Mouse (Mus musculus): ENCODE results near the gene Rab37.

Rab37 gene

GRCm38 (mm10) chr11:115091362-115091901 lies at the start of gene Rab37:
TSS of gene Rab37 (plus strand) at chr11:115091431.
- no peak for DNase-seq (ENCODE audit: low spot score in 2 of 2)

- DNase-seq (ENCODE audit: low spot score in 2 of 2): no peak
These were observed 43.0 kb upstream of the Rab37 start, which contains the start of gene Cd300ld3 for GRCm38 (mm10) chr11:115048259-115048658. TSS of gene Cd300ld3 (minus strand) at chr11:115048409.

DNA sequence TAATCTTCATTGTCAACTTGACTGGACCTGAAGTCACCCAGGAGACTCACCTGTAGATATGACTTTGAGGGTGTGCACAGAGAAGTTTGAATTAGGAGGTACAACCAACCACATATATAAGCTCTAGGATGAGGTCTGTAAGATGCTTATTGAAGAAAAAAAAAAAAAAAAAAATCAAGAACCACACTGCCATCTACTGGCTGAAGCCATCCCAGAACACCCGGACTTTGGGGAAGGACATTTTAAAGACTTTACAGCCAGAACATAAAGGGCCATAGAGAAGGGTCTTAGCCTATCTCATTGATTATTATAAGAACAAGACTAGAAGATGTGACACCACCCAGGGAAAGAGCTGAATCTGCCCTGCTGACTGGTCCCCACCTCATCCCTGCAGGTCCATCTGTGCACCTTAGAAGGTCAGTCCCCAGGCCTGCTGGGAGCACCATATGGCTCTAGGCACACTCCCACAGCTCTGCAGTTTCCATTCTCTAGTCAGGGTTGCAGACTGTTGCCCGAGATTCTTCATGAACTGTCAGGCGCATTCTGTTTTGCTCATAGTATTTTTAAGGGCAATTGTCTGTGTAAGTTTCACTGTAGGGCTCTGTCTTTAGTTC lies 41.8 kb upstream of the Rab37 start:
- DNase-seq (ENCODE audit: low spot score in 2 of 2): peak in 1 of 2 experiments; percentile 4

GRCm38 (mm10) chr11:115052206-115052605 lies 39.0 kb upstream of the Rab37 start:
- DNase-seq (ENCODE audit: low spot score in 2 of 2): no peak

- DNase-seq (ENCODE audit: low spot score in 2 of 2): no peak
These were observed 38.2 kb upstream of the Rab37 start for GRCm38 (mm10) chr11:115052991-115053390.

DNA sequence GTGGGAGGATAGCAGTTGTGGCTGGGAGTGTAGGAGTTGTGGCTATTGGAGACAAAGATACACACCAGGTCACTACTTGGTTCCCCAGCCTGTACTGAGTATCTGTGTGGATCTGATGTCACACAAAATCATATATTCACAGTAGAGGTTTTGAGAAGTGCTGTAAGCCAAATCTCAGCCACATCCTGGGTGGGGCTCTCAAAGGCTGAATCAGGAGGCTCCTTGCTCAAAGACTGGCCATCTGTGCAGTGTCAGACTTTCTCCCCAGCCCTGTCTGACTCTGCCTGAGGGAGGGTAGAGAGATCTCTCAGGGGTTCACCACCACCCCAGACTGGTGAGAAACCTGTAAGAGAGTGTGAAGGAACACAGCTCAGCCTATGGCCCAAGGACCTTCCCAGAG lies 36.7 kb upstream of the Rab37 start:
- DNase-seq (ENCODE audit: low spot score in 2 of 2): no peak

GRCm38 (mm10) chr11:115058701-115059100 lies 32.5 kb upstream of the Rab37 start:
- DNase-seq (ENCODE audit: low spot score in 2 of 2): no peak

GRCm38 (mm10) chr11:115059797-115060196 lies 31.4 kb upstream of the Rab37 start:
- DNase-seq (ENCODE audit: low spot score in 2 of 2): no peak

- no peak for DNase-seq (ENCODE audit: low spot score in 2 of 2)
These were observed 29.2 kb upstream of the Rab37 start, which contains the start of gene Cd300e for GRCm38 (mm10) chr11:115062077-115062476. TSS of gene Cd300e (minus strand) at chr11:115062177.

DNA sequence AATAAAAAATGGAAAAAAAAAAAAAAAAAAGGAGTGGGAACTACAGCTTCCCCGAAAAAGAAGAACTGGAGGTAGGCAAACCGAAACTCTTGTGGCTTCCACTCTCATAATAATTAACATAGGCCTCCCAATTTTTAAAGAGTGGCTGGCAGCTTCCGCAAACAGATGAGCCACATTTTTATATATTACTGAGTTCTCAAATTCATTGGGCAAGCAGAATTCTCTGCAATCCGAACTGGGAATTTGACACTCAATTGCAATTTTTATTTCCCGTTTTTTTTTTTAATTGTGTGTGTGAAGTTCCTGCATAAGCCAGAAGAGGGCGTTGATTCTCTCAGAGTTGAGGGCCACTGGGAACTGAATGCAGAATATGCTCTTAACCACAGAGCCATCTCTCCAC lies 24.5 kb upstream of the Rab37 start:
- DNase-seq (ENCODE audit: low spot score in 2 of 2): no peak

DNA sequence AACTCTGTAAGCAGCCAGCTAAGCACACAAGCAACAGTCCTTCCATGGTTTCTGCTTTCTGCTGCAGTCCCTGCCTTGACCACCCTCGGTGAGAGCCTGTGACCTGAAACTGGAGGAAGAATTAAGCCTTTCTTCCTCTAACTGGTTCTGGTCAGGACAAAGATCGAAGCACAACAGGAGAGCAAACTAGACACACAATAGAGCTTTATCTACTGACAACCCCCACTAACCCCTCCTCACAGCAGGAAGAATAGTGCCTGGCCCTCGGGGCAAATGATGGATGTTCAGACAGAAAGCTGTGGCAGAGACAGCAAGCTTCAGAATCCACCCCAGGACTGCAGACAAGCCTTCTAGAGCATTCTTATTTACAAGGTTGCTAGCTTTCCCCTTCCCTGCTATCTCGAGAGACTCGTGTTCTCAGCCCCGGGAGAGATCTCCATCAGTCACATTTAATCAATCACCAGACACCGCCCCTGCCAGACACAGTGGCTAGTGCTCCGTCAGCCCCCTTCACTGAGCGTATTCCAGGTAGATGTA lies 20.1 kb upstream of the Rab37 start:
- DNase-seq (ENCODE audit: low spot score in 2 of 2): no peak

DNA sequence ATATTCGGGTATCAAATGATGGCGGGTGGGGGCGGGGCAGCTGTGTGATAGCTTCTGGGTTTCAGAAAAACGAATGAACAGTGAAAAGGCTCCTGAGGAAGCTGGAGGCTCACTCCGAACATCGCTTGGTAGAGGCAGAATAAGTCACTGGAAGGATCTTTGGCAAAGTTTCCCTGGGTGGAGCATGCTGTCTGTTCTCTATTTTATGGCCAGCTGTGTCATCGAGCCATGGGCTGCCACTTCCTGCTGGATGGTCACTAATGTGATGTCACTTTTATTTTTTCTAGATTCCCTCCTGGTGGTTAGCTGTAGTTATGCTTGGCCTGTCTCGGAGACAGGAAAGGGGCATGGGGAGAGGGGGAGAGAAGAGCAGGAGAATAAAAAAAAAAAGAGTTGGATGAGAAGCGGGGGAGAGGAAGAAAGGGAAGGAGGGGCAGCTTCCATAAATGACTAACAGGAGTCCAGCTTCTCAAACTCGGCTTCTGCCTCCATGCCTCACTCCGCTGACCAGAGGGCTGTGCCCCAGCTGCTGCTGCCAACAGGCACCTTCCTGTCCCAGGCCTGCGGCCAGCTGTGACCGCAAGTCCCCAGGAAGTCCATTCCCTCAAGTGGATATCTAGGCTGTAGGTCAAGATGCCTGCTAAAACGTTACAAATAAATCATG lies 19.5 kb upstream of the Rab37 start:
- DNase-seq (ENCODE audit: low spot score in 2 of 2): no peak

DNA sequence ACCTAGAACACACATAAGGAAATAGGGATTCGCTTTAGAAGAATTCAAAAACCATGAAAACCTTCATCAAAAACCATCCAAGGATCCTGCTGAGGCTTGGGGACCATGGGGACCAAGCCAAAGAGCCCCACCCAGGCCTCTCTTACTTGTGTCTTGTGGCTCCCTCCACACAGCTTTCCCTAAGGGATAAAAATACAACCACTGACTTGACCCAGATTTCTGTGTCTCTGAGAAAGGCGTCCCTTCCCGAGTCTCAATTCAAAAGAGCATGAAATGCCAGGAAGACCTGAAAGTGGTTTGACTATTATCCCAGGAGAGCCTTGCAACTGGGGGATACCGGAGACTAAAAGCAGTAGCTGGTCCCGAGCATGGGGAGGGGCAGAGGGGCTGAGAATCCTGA lies 18.2 kb upstream of the Rab37 start:
- no peak for DNase-seq (ENCODE audit: low spot score in 2 of 2)

DNA sequence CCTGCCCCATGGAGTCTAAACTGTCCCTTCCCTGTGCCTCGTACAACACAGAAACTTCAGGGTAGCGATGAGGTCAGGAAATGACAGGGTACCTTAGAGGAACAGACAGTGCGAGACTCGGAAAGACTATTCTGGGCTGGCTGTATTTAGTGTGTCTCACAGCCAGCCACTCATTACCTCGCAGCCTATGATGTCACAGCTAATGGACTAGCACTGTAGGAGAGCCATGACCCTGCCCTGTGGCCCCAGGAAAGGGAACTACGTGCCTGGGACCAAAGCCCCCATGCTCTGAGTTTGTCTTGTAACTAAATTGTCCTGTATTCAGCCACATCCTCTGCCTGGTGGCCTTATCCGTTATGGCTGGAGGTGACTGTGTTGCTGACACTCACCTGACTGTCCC lies 15.8 kb upstream of the Rab37 start:
- DNase-seq (ENCODE audit: low spot score in 2 of 2): no peak

GRCm38 (mm10) chr11:115075859-115076258 lies 15.4 kb upstream of the Rab37 start:
- no peak for DNase-seq (ENCODE audit: low spot score in 2 of 2)

- DNase-seq (ENCODE audit: low spot score in 2 of 2): no peak
These were observed 13.8 kb upstream of the Rab37 start for GRCm38 (mm10) chr11:115077436-115077835.

GRCm38 (mm10) chr11:115078680-115079079 lies 12.6 kb upstream of the Rab37 start:
- no peak for DNase-seq (ENCODE audit: low spot score in 2 of 2)

DNA sequence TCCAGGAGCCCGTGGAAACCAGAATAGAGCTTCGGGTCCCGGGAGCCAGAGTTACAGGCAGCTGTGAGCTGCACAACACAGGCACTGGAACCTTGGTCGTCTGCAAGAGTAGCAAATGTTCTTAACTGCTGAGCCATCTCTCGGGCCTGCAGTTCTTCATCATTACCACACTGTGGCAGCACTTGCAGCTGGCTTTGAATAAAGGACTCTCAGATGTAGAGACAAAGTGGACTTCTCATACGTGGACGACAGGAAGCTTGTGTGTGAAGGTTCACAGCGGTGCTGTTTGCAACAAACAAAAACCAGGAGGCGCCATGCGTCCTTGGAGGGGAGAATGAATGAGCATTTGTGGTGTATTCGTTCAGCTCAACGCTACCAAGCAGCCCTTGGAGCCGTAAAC lies 10.3 kb upstream of the Rab37 start:
- DNase-seq (ENCODE audit: low spot score in 2 of 2): peak; percentile 33 to 40

DNA sequence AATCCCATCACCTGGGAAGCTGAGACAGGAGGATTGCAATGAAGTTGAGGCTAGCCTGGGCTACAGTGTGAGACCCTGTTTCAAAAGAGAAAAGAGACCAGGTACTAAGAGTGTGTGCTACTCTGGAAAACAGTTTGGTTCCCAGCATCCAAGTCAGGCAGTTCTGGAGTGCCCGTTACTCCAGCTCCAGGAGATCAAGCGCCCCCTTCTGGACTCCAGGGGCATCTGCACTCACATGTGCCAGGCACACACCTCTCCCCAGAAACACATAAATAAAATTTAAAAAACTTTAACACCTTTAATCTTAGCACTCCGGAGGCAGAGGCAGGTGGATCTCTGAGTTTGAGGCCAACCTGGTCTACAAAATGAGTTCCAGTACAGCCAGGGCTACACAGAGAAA lies 9.9 kb upstream of the Rab37 start:
- no peak for DNase-seq (ENCODE audit: low spot score in 2 of 2)

- DNase-seq (ENCODE audit: low spot score in 2 of 2): no peak
These were observed 9.0 kb upstream of the Rab37 start for GRCm38 (mm10) chr11:115082196-115082595.

DNA sequence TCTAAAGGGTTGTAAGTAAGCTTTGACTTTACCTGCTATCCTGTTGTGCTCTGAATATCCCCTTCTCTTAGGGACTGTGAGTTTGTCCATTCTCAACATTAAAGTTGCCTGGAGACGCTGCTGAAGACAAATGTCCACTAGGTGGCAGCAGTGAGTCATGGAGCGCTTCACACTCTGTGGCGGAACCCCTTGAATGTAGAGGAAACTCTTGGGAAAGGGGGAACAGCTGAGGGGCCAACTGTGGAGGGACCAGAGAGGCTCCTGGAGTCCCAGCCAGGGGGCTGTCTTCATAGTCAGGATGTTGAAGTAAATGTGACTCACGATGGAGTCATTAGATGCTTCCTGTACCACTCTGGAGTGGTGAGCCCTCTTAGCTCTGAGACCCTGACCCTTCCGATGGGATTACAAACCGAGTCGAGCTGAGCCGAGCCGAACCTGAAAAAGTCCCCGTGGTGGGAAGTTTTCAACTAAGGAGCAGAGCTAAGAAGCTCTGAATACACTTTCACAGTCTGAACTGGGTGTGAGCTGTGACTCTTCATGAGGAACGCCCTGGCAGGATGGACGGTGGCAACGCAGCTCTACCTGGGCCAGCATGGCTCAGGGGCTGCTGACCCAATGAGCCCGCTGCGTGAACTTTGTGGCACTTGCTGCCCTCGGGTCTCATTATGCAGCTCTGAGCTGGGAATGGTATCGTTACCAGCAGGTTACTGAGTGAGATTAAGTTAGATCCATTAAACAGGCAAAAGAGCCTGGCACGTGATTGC lies 7.7 kb upstream of the Rab37 start:
- peak; percentile 48 to 65 for DNase-seq (ENCODE audit: low spot score in 2 of 2)

- DNase-seq (ENCODE audit: low spot score in 2 of 2): no peak
These were observed 6.6 kb upstream of the Rab37 start for GRCm38 (mm10) chr11:115084595-115084994.
